Mouse (Mus musculus): ENCODE measurements at regions not wholly inside any gene's neighbourhood (a gene's known extent, or its start where the extent isn't known, plus 50 kb on each side); places are given as distances from the start of the nearest gene placed in this dataset.

- no peak for DNase-seq
Observed at GRCm38 (mm10) chr9:27557886-27558285, 161.3 kb downstream of the Spata19 start.

- DNase-seq = no peak
Observed at GRCm38 (mm10) chr9:27558286-27558685, 161.7 kb downstream of the Spata19 start.

- DNase-seq = no peak
Observed at GRCm38 (mm10) chr9:27568372-27569053, 171.9 kb downstream of the Spata19 start.

- no peak for DNase-seq
Observed at GRCm38 (mm10) chr9:27569054-27569387, 172.4 kb downstream of the Spata19 start.

GRCm38 (mm10) chr9:27617096-27617839, 173.3 kb upstream of the Opcml start:
- DNase-seq = no peak

- DNase-seq = no peak
Observed at GRCm38 (mm10) chr9:27634901-27635300, 155.7 kb upstream of the Opcml start.

GRCm38 (mm10) chr9:27640611-27641010, 150.0 kb upstream of the Opcml start:
- no peak for DNase-seq

GRCm38 (mm10) chr9:27643312-27643711, 147.3 kb upstream of the Opcml start:
- no peak for DNase-seq

GRCm38 (mm10) chr9:27643916-27644315, 146.7 kb upstream of the Opcml start:
- no peak for DNase-seq

GRCm38 (mm10) chr9:27645435-27645834, 145.1 kb upstream of the Opcml start:
- no peak for DNase-seq

- DNase-seq = no peak
Observed at GRCm38 (mm10) chr9:27646100-27646499, 144.5 kb upstream of the Opcml start.

GRCm38 (mm10) chr9:27646956-27647355, 143.6 kb upstream of the Opcml start:
- no peak for DNase-seq

- DNase-seq = no peak
Observed at GRCm38 (mm10) chr9:27658001-27658400, 132.6 kb upstream of the Opcml start.

- DNase-seq = no peak
Observed at GRCm38 (mm10) chr9:27661431-27662300, 128.9 kb upstream of the Opcml start.

GRCm38 (mm10) chr9:27663230-27663629, 127.3 kb upstream of the Opcml start:
- no peak for DNase-seq

- no peak for DNase-seq
Observed at GRCm38 (mm10) chr9:27665659-27666058, 124.9 kb upstream of the Opcml start.

GRCm38 (mm10) chr9:27670032-27670740, 120.4 kb upstream of the Opcml start:
- DNase-seq = no peak

GRCm38 (mm10) chr9:27685325-27685724, 105.2 kb upstream of the Opcml start:
- no peak for DNase-seq

- DNase-seq = no peak
Observed at GRCm38 (mm10) chr9:27691616-27692015, 99.0 kb upstream of the Opcml start.

- no peak for DNase-seq
Observed at GRCm38 (mm10) chr9:27692751-27693150, 97.8 kb upstream of the Opcml start.

GRCm38 (mm10) chr9:27694805-27695593, 95.6 kb upstream of the Opcml start:
- DNase-seq = no peak

GRCm38 (mm10) chr9:27701559-27701958, 89.0 kb upstream of the Opcml start:
- DNase-seq = no peak
